Mouse (Mus musculus) neural tube, embryonic 11.5 days (tissue): ENCODE data around the gene Prpf40b. TPM values are rescaled to one million over a fixed set of nuclear protein-coding genes. Genes with fewer than 3 reads are reported as not detected.
"Not testable (repeated sequence)": the region's sequence is repeated elsewhere in the genome, so short reads cannot be mapped to it uniquely, and the experiment has no call there.

Source experiments
- ATAC-seq: fragments of 200-750 bp; cut with Nextera tagmentation; 2 replicates; pipeline ENCODE4 v1.8.0; 2017; ENCODE audit warnings: moderate number of reproducible peaks, mild to moderate bottlenecking, moderate TSS enrichment, moderate library complexity; ENCODE audit not compliant: insufficient read depth, low FRiP score, low TSS enrichment
- DNase-seq: peaks from one replicate; pipeline ENCODE4 v3.0.0-alpha.2; 2015; ENCODE audit warnings: low spot score
- H3K27ac ChIP-seq: fragments of 300-500 bp; sonication (generic); 2 replicates; pipeline ENCODE4 v1.5.1; 2014; ENCODE audit warnings: low read depth, mild to moderate bottlenecking, low read length
- H3K27me3 ChIP-seq: fragments of 300-500 bp; sonication (generic); 2 replicates; pipeline ENCODE4 v1.6.1; 2014; ENCODE audit warnings: mild to moderate bottlenecking, low read length, mixed read lengths; ENCODE audit not compliant: control insufficient read depth, insufficient read depth
- H3K36me3 ChIP-seq: fragments of 300-500 bp; sonication (generic); 2 replicates; pipeline ENCODE4 v1.6.1; 2014; ENCODE audit warnings: mild to moderate bottlenecking, low read length, moderate library complexity, mixed read lengths; ENCODE audit not compliant: control insufficient read depth, insufficient read depth
- H3K4me1 ChIP-seq: fragments of 300-500 bp; sonication (generic); 2 replicates; pipeline ENCODE4 v1.6.1; 2014; ENCODE audit warnings: low read length, mixed read lengths; ENCODE audit not compliant: control insufficient read depth, insufficient read depth
- H3K4me2 ChIP-seq: fragments of 300-500 bp; sonication (generic); 2 replicates; pipeline ENCODE4 v1.6.1; 2014; ENCODE audit warnings: low read depth, mild to moderate bottlenecking, moderate library complexity
- H3K4me3 ChIP-seq: fragments of 300-500 bp; sonication (generic); 2 replicates; pipeline ENCODE4 v1.5.1; 2014; ENCODE audit warnings: low read depth, low read length
- H3K9ac ChIP-seq: fragments of 300-500 bp; sonication (generic); 2 replicates; pipeline ENCODE4 v1.6.1; 2014; ENCODE audit warnings: mild to moderate bottlenecking, low read length
- H3K9me3 ChIP-seq: fragments of 300-500 bp; sonication (generic); 2 replicates; pipeline ENCODE4 v1.6.1; 2016; ENCODE audit warnings: low read length; ENCODE audit not compliant: control insufficient read depth
- WGBS: fragments of 180-500 bp; shearing (Covaris S2); extraction: QIAGEN DNeasy Blood & Tissue Kit; methylation state at CpG from one replicate; pipeline ENCODE4 v1.1.7; 2014; 5-methylcytosine and 5-hydroxymethylcytosine counted together
- polyA plus RNA-seq: library from polyadenylated mRNA; unstranded; fragments of >200 nt; fragmentation: Nextera tagmentation; extraction: Ambion mirVana; gene quantifications from 2 replicates; pipeline ENCODE4 v1.2.1, GENCODE M21; 2014

Gene Prpf40b
- 50.4 and 55.8 TPM in 2 replicates for polyA plus RNA-seq

DNA sequence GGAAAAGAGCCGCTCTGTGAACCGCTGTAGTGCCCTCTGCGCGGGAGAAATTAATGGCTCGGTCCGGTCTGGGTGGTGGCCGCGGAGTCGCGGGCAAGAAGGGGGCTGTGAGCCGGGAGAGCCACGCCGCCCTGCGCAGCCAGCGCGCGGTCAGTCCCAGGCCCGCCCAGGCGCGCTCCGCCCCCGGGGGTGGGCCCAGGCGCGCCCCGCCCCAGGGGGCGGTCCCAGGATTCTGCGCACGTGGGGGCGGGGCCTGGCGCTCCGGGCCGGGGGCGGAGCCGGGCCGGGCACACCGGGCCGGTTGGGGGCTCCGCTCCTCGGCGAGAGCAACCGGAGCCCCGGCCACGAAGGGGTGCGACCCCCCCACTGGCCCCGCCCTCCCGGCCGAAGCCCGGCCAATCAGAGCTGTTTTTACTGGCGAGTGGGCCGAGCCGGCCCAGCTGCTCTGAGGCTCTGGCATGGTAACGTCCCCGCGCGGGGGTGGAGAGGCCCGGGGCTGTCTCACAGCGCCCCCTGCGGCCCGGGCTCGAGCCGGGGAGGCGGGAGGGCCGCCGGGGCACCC lies at the start of gene Prpf40b:
Gene Prpf40b, plus strand, starts transcription at position 275 of the 562 bp plus-strand sequence.
- DNase-seq: peak; percentile 94
- Histone ChIP-seq H3K4me2 (peak within 1 kb of the TSS; percentile 77), H3K4me3 (peak within 1 kb of the TSS; percentile 70), H3K27me3 (no peaks in the 10 kb centered on the region), H3K4me1 (peaks cover 2% of the 10 kb centered on the region; the same call in 1 of the 2 replicates), H3K9me3 (no peaks in the 10 kb centered on the region), H3K9ac (peak within 1 kb of the TSS; percentile 77), H3K27ac (peak within 1 kb of the TSS; percentile 75), H3K36me3 (no peaks in the 10 kb centered on the region)
- ATAC-seq: peak; percentile 95
- under 1% methylated on average over 51 of the region's 64 CpGs for WGBS

DNA sequence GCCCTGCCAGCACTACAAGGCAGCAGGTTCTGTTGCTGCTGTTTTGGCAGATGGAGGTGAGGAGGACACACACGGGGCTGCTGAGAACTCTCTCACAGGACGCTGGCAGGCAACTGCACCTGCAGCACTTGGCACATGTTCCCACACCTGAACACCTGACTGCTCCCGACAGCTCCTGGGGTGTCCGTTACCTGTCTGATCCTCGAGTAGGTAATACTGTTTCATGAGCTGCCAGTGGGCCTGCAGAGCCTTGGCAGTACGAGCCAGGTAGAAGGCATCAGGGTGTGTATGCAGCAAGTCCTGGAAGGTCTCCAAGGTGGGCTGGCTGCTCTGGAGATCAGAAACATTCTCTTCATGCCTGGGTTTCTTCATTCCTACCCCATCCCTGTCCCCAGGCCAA lies 48.2 kb upstream of the Prpf40b start:
- not testable (repeated sequence) for ATAC-seq
- WGBS: 94% methylated on average over 6 of the region's 6 CpGs

DNA sequence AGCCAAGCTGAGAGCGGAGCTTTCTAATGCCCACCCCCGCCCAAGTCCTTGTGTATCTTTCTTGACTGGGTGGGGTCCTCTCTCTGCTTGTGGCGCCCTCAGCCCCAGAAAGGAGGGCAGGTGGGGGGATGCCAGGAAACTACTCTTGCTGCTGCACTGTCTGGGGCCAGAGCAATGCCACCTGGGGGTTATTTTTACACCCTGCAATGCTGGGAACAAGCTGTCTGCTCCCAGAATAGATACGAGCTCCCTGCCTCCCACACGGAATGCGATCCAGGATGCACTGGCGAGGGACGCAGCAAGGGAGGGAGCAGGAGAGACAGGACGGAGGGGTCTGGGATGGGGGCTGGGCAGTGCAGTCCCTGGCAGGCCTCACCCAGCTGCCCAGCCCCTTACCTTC lies 45.9 kb upstream of the Prpf40b start:
- ATAC-seq (no peak), DNase-seq (no peak)
- 92% methylated on average over 9 of the region's 9 CpGs for WGBS
- H3K4me1 ChIP-seq: peaks cover 4% of the 10 kb centered on the region; the same call in 1 of the 2 replicates
- no peak overlapping the region for H3K4me2 ChIP-seq
- H3K4me3 ChIP-seq: no peak overlapping the region
- no peak overlapping the region for H3K9ac ChIP-seq
- no peak overlapping the region for H3K27ac ChIP-seq
- H3K9me3 ChIP-seq: no peaks in the 10 kb centered on the region
- H3K36me3 ChIP-seq: peaks cover 9% of the 10 kb centered on the region
- H3K27me3 ChIP-seq: no peaks in the 10 kb centered on the region

More for the DNA sequence above, 48.2 kb upstream of the Prpf40b start:
- H3K27me3 ChIP-seq, H3K4me1 ChIP-seq, H3K9me3 ChIP-seq, DNase-seq, H3K4me2 ChIP-seq, H3K9ac ChIP-seq, H3K27ac ChIP-seq, H3K4me3 ChIP-seq: not testable (repeated sequence)
- H3K36me3 ChIP-seq: peaks cover 16% of the 10 kb centered on the region

DNA sequence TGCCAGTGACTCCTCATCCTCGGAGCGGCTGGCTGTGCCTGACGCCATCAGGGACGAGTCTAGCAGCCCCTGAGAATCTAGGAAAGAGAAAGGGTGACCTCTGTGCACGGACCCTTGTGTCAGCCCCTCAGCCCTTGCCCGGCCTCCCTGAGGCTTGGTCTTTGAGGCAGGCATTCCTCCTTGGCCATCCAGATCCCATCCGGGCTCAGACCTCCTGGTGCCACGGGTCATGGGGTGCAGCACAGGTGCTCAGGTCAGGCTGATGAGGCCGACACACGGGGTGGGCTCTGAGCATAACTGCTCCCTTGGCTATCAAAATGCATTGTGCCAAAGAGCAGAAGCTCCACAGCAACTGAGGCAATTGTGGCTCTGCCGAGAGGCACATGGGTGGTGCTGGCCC lies 44.9 kb upstream of the Prpf40b start:
- Histone ChIP-seq H3K4me1 (peaks cover 4% of the 10 kb centered on the region; the same call in 1 of the 2 replicates), H3K27ac (no peak overlapping the region), H3K27me3 (no peaks in the 10 kb centered on the region), H3K4me2 (no peak overlapping the region), H3K9ac (no peak overlapping the region), H3K4me3 (no peak overlapping the region), H3K36me3 (peaks cover 5% of the 10 kb centered on the region), H3K9me3 (no peaks in the 10 kb centered on the region)
- DNase-seq (no peak), ATAC-seq (no peak)
- WGBS: 94% methylated on average over 11 of the region's 11 CpGs

DNA sequence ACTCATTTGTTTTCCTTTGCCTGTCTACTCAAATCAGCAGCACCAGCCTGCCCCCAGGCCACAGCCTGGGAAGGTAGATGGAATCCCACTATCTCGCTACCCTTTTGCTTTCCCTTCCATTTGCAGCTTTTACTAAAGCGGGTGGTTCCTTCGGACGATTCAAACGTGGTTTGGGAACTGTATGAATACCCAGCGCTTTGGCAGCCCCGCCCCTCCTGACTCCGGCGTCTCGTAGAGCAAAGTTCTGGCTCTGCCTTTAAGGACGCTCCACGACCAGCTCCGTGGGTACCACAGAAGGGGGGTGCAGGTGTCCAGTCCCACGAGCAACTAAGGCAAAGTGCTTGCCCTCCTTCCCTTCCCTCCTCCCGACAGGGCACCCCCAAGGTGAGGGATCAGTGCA lies 43.8 kb upstream of the Prpf40b start:
- not testable (repeated sequence) for H3K4me1 ChIP-seq, H3K27me3 ChIP-seq, H3K27ac ChIP-seq, H3K36me3 ChIP-seq, H3K9me3 ChIP-seq, DNase-seq
- WGBS: 2% methylated on average over 14 of the region's 15 CpGs
- H3K4me3 ChIP-seq: peak overlapping the region; percentile 47
- peak overlapping the region; percentile 36 for H3K9ac ChIP-seq
- ATAC-seq: peak; percentile 15; the same call in 1 of the 2 replicates
- peak overlapping the region; percentile 57 for H3K4me2 ChIP-seq

DNA sequence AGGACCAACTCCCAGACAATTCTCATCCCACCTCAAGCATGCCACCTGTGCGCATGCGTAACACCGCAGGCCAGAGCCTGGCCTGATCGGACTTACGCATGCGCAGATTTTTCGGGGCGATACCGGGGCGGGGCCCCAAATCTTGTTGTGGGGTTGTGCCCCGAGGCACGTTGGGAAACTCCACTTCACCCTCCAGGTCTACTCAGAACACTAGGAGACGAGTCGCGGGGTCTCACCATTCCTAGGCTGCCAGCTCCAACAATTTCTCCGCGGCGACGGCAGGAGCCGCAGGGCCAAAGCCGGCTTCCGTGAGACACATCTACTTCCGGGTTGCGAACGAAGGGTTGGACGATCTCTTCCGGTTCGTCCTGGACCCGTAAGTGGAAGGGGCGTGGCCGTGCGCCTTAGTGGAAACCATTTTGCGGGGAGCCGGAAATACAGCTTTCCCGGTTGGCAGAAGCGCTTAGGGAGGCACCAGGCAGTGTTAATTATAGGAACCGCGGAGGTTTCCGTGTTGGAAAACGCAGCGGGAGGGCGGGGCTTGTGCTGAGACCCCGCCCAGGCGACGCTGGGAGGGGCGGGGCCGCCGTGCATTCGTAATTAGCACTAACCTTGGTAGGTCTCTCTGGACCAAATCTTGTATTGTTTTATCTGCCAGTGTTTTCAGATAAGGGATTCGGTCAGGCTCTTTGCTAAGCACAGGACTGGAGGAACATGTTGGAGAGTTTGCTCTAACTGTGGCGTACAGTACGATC lies 43.1 kb upstream of the Prpf40b start, which contains the start of gene Mcrs1:
Gene Mcrs1, minus strand, starts transcription at position 336 of the 755 bp plus-strand sequence.
- no peaks in the 10 kb centered on the region for H3K27me3 ChIP-seq
- H3K9me3 ChIP-seq: no peaks in the 10 kb centered on the region
- WGBS: under 1% methylated on average over 52 of the region's 52 CpGs
- peaks cover 2% of the 10 kb centered on the region; the same call in 1 of the 2 replicates for H3K36me3 ChIP-seq
- peak within 1 kb of the TSS; percentile 47 for H3K4me3 ChIP-seq
- ATAC-seq (peak; percentile 91), DNase-seq (peak; percentile 98)
- H3K9ac ChIP-seq: peak within 1 kb of the TSS; percentile 70
- peak within 1 kb of the TSS; percentile 94 for H3K4me2 ChIP-seq
- H3K4me1 ChIP-seq: peaks cover 4% of the 10 kb centered on the region; the same call in 1 of the 2 replicates
- peak within 1 kb of the TSS; percentile 90 for H3K27ac ChIP-seq

DNA sequence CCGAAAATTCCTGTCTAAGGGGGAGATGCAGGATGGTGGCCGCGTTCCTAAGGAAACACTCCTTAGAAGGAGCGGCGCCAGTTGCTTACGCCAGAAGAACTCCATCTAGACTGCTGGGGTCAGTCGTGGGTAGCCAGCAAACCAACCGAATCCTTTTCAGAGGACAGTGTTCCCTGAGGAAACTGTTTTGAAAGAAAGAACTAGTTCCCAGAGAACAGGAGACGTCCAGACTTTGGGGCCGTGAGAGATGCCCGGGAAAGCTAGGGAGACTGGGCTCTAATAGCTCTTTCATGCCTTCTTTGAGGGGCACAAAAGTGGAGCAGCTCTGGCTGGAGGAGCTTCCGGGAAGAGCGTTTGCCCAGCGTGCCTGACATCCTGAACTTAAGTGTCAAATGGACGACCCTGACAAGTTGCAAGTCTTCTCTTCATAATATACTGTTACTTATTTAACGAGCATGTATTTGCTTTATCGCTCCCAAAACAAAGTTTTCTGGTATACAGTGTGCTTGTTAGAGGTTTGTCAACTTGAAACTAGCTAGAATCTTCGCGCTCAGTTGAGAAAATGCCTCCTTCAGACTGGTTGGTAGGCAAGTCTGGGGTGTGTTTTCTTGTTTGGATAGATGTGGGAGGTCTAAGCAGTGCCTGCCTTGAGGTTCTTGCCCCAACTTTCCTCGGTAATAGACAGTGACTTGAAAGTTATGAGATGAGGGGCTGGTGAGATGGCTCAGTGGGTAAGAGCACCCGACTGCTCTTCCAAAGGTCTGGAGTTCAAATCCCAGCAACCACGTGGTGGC lies 42.3 kb upstream of the Prpf40b start:
- Histone ChIP-seq H3K9ac (peak overlapping the region; percentile 70), H3K9me3 (no peaks in the 10 kb centered on the region), H3K4me2 (peak overlapping the region; percentile 94), H3K27me3 (no peaks in the 10 kb centered on the region), H3K4me1 (peaks cover 4% of the 10 kb centered on the region; the same call in 1 of the 2 replicates), H3K27ac (peak overlapping the region; percentile 90), H3K36me3 (peaks cover 2% of the 10 kb centered on the region; the same call in 1 of the 2 replicates), H3K4me3 (peak overlapping the region; percentile 47)
- WGBS: 4% methylated on average over 22 of the region's 22 CpGs
- DNase-seq (peak; percentile 64), ATAC-seq (0 out of 2 replicates have a peak, but pooled peaks have one; percentile 3)

DNA sequence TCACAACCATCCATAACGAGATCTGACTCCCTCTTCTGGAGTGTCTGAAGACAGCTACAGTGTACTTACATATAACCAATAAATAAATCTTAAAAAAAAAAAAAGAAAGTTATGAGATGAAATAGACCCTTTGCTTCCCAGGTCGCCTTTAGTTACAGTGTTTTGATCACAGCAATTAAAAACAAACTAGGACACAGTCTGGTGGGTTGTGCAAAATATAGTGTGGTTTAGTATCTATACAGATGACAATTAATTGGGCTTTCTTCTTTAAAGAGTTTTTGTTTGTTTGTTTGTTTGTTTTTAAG lies 41.8 kb upstream of the Prpf40b start:
- H3K4me1 ChIP-seq, H3K9me3 ChIP-seq, H3K36me3 ChIP-seq, DNase-seq, H3K27me3 ChIP-seq, H3K27ac ChIP-seq, ATAC-seq, H3K9ac ChIP-seq: not testable (repeated sequence)
- WGBS: 47% methylated on average over 2 of the region's 2 CpGs
- Histone ChIP-seq H3K4me2 (peak overlapping the region; percentile 94), H3K4me3 (0 out of 2 replicates have a peak overlapping the region, but pooled peaks have one; percentile 47)
